Mouse (Mus musculus) forebrain, embryonic 15.5 days (tissue): Measurements from ENCODE around the gene B4galt2. TPM values are rescaled to one million over a fixed set of nuclear protein-coding genes. Genes with fewer than 3 reads are reported as not detected.

Source experiments
- ATAC-seq: fragments of 200-750 bp; cut with Nextera tagmentation; replicated peaks from 2 replicates; pipeline ENCODE4 v1.8.0; 2017; ENCODE audit warnings: mild to moderate bottlenecking, moderate TSS enrichment, moderate library complexity
- H3K27ac ChIP-seq: fragments of 300-500 bp; sonication (generic); replicated peaks from 2 replicates; pipeline ENCODE4 v1.5.1; 2015; ENCODE audit warnings: mild to moderate bottlenecking, inconsistent platforms
- H3K27me3 ChIP-seq: fragments of 300-500 bp; sonication (generic); 2 replicates; pipeline ENCODE4 v1.6.1; 2015; ENCODE audit warnings: inconsistent platforms
- H3K36me3 ChIP-seq: fragments of 300-500 bp; sonication (generic); 2 replicates; pipeline ENCODE4 v1.6.1; 2015; ENCODE audit warnings: mild to moderate bottlenecking, inconsistent platforms
- H3K4me1 ChIP-seq: fragments of 300-500 bp; sonication (generic); 2 replicates; pipeline ENCODE4 v1.6.1; 2015; ENCODE audit warnings: inconsistent platforms
- H3K4me2 ChIP-seq: fragments of 300-500 bp; sonication (generic); replicated peaks from 2 replicates; pipeline ENCODE4 v1.6.1; 2015; ENCODE audit warnings: mild to moderate bottlenecking, inconsistent platforms
- H3K4me3 ChIP-seq: fragments of 300-500 bp; sonication (generic); 2 replicates; pipeline ENCODE4 v1.5.1; 2015; ENCODE audit warnings: mild to moderate bottlenecking, inconsistent platforms
- H3K9ac ChIP-seq: fragments of 300-500 bp; sonication (generic); replicated peaks from 2 replicates; pipeline ENCODE4 v1.6.1; 2015; ENCODE audit warnings: mild to moderate bottlenecking, inconsistent platforms
- H3K9me3 ChIP-seq: fragments of 300-500 bp; sonication (generic); 2 replicates; pipeline ENCODE4 v1.6.1; 2016; ENCODE audit warnings: inconsistent platforms
- WGBS: fragments of 180-500 bp; shearing (Covaris S2); methylation state at CpG from one replicate; pipeline ENCODE4 v1.1.7; 2015; ENCODE audit warnings: mixed read lengths; 5-methylcytosine and 5-hydroxymethylcytosine counted together
- polyA plus RNA-seq: library from polyadenylated mRNA; unstranded; fragments of >200 nt; fragmentation: Nextera tagmentation; extraction: Ambion mirVana; gene quantifications from 2 replicates; pipeline ENCODE4 v1.2.1, GENCODE M21; 2015

The B4galt2 gene
- polyA plus RNA-seq, 1 experiment from 2014 or later = 52.6 TPM

- Histone ChIP-seq H3K4me2 (no peak overlapping the region), H3K36me3 (peaks cover 64% of the 10 kb centered on the region), H3K27ac (0 out of 2 replicates have a peak overlapping the region, but pooled peaks have one; percentile 54), H3K9me3 (no peaks in the 10 kb centered on the region), H3K4me3 (no peak overlapping the region), H3K27me3 (no peaks in the 10 kb centered on the region), H3K9ac (no peak overlapping the region), H3K4me1 (peaks cover 28% of the 10 kb centered on the region)
- 0 out of 2 replicates have a peak, but pooled peaks have one; percentile 36 for ATAC-seq
- 74% methylated on average over 10 of the region's 10 CpGs for WGBS
Measured at GRCm38 (mm10) chr4:117904094-117904493, 20.8 kb upstream of the B4galt2 start.

GRCm38 (mm10) chr4:117898111-117898510 is 14.8 kb upstream of the B4galt2 start:
- no peak overlapping the region for H3K27ac ChIP-seq
- H3K4me3 ChIP-seq = no peak overlapping the region
- H3K4me1 ChIP-seq = no peaks in the 10 kb centered on the region
- H3K9me3 ChIP-seq = no peaks in the 10 kb centered on the region
- 86% methylated on average over 3 of the region's 3 CpGs for WGBS
- H3K9ac ChIP-seq = no peak overlapping the region
- ATAC-seq = no peak
- H3K36me3 ChIP-seq = peaks cover 89% of the 10 kb centered on the region
- H3K4me2 ChIP-seq = no peak overlapping the region
- no peaks in the 10 kb centered on the region for H3K27me3 ChIP-seq

DNA sequence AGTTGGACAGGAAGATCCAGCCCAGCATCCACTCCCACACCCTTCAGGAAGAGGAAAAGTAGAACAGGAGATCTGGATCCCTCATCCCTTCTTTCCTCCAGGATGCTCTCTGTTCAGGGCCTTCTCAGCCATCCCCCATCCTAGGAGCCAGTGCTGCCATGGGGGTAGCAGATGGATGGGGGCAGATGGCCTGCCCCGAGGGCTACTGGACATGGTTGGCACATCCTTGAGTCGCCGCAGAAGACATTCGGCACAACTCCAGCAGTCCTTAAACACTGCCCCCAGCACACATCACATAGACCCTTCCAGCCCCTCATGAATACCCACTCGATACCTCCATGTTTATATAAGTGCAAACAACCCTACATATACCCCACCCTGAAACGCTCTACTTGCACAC is 12.7 kb upstream of the B4galt2 start:
- 97% methylated on average over 6 of the region's 6 CpGs for WGBS
- Histone ChIP-seq H3K36me3 (peaks cover 68% of the 10 kb centered on the region), H3K27ac (no peak overlapping the region), H3K9ac (no peak overlapping the region), H3K4me3 (no peak overlapping the region), H3K27me3 (no peaks in the 10 kb centered on the region), H3K4me2 (no peak overlapping the region), H3K4me1 (peaks cover 9% of the 10 kb centered on the region), H3K9me3 (no peaks in the 10 kb centered on the region)
- no peak for ATAC-seq

- Histone ChIP-seq H3K27me3 (no peaks in the 10 kb centered on the region), H3K9ac (no peak overlapping the region), H3K4me3 (no peak overlapping the region), H3K36me3 (peaks cover 61% of the 10 kb centered on the region), H3K9me3 (no peaks in the 10 kb centered on the region), H3K27ac (no peak overlapping the region), H3K4me1 (peaks cover 16% of the 10 kb centered on the region), H3K4me2 (no peak overlapping the region)
- ATAC-seq = no peak
- WGBS = 83% methylated on average over 7 of the region's 7 CpGs
Measured at GRCm38 (mm10) chr4:117895339-117895738, 12.1 kb upstream of the B4galt2 start.

DNA sequence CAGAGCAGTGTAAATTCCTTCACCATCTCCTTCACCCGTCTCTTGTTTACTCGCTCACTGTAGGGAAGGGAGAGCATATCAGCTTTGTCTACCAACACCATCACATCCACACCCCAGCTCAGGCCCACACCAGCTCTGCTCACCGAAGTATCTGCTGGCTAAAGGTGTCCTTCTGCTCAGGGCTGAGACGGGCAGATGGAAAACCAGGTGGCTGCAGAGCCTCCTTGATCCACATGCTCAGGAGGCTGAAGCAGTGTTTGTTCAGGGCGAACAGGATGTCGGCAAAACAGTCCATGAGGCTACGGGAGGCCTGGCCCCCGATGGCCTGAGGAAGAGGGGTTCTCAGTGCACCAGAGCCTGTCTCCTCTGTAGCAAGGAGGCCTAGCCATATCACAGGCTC is 11.3 kb upstream of the B4galt2 start:
- Histone ChIP-seq H3K9ac (no peak overlapping the region), H3K4me2 (no peak overlapping the region), H3K9me3 (no peaks in the 10 kb centered on the region), H3K4me1 (peaks cover 16% of the 10 kb centered on the region), H3K4me3 (no peak overlapping the region), H3K27me3 (no peaks in the 10 kb centered on the region), H3K36me3 (peaks cover 56% of the 10 kb centered on the region), H3K27ac (no peak overlapping the region)
- no peak for ATAC-seq
- WGBS = 92% methylated on average over 8 of the region's 8 CpGs

DNA sequence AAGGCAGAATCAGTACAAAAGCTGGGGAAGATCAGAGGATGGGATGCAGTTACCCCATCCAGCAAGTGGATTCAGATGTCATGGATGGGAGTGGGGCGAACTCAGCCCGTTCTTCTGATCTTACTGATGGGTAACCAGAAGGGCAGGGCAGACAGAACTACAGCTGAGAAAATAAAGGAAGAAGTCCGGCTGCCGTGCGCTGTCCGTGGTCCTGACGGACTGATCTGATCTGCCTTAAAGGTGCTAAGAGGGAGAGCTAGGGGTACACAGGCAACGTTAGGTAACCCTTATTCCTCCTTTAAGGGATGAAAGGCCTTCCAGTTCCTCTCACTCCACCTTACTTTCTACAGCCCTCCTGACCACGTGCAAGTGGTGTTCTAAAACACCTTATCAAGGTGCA is 10.1 kb upstream of the B4galt2 start:
- H3K4me3 ChIP-seq = no peak overlapping the region
- peaks cover 49% of the 10 kb centered on the region for H3K36me3 ChIP-seq
- no peak overlapping the region for H3K4me2 ChIP-seq
- no peaks in the 10 kb centered on the region for H3K27me3 ChIP-seq
- no peak overlapping the region for H3K27ac ChIP-seq
- H3K9ac ChIP-seq = no peak overlapping the region
- peaks cover 16% of the 10 kb centered on the region for H3K4me1 ChIP-seq
- H3K9me3 ChIP-seq = no peaks in the 10 kb centered on the region
- ATAC-seq = no peak
- WGBS = 23% methylated on average over 9 of the region's 9 CpGs

DNA sequence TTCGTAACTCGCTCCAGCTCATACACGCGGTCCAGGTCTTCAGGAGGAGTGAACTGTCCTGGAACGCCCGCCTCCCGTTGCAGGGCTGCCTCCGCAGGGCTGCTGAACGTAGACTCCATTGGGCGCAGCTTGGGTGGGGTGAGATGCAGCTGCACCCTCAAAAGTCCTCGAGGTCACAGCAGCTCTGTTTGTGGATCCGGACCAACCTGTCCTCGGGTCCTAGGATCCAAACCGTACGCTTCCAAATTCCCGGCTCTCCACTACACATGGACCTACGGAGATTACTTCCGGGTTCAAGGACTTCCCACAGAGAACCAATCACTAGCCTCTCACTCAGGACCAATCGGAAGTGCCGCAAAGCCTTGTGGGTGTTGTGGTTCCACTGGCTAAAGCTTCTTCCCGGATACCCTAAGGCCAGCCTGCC is 8.5 kb upstream of the B4galt2 start, which contains the start of gene Dph2:
TSS of gene Dph2 (minus strand) at position 295 of the 424 bp plus-strand sequence.
- Histone ChIP-seq H3K9ac (peak within 1 kb of the TSS; percentile 51), H3K27ac (no peak within 1 kb of the TSS), H3K27me3 (no peaks in the 10 kb centered on the region), H3K4me1 (peaks cover 20% of the 10 kb centered on the region), H3K9me3 (no peaks in the 10 kb centered on the region), H3K36me3 (peaks cover 34% of the 10 kb centered on the region), H3K4me2 (peak within 1 kb of the TSS; percentile 92), H3K4me3 (peak within 1 kb of the TSS; percentile 77)
- WGBS = 0% methylated on average over 21 of the region's 21 CpGs
- ATAC-seq = peak; percentile 89

GRCm38 (mm10) chr4:117890750-117891149 is 7.5 kb upstream of the B4galt2 start:
- ATAC-seq = no peak
- Histone ChIP-seq H3K27ac (no peak overlapping the region), H3K4me3 (peak overlapping the region; percentile 77; the same call in 1 of the 2 replicates), H3K9ac (no peak overlapping the region), H3K27me3 (no peaks in the 10 kb centered on the region), H3K36me3 (peaks cover 26% of the 10 kb centered on the region), H3K4me2 (peak overlapping the region; percentile 92), H3K9me3 (no peaks in the 10 kb centered on the region), H3K4me1 (peaks cover 30% of the 10 kb centered on the region)
- WGBS = 59% methylated on average over 8 of the region's 8 CpGs

DNA sequence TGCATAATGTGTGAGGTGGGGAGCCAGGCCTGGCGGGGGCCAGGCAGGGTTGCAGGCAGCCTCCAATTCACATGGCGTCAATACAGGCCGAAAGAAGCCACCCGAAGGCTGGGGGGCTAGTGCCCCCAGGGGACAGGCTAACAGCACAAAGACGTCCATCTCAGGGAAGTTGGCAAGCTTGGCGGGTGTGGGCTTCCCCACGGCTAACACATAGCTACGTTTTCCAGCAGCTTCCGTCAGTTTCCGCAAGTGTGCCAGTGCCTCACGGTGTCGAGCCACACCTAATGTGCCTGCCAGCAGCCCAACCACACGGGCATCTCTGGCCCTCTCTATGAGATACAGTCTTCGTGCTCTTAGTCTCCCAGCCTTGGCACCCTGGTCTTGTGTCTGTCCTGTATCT is 6.7 kb upstream of the B4galt2 start:
- peaks cover 32% of the 10 kb centered on the region for H3K4me1 ChIP-seq
- no peak overlapping the region for H3K4me3 ChIP-seq
- H3K9ac ChIP-seq = no peak overlapping the region
- peaks cover 26% of the 10 kb centered on the region for H3K36me3 ChIP-seq
- WGBS = 91% methylated on average over 14 of the region's 14 CpGs
- no peak overlapping the region for H3K27ac ChIP-seq
- H3K4me2 ChIP-seq = no peak overlapping the region
- ATAC-seq = no peak
- no peaks in the 10 kb centered on the region for H3K9me3 ChIP-seq
- H3K27me3 ChIP-seq = no peaks in the 10 kb centered on the region

GRCm38 (mm10) chr4:117889471-117889870 is 6.2 kb upstream of the B4galt2 start:
- Histone ChIP-seq H3K4me1 (peaks cover 35% of the 10 kb centered on the region), H3K9me3 (no peaks in the 10 kb centered on the region), H3K4me3 (no peak overlapping the region), H3K27ac (no peak overlapping the region), H3K4me2 (no peak overlapping the region), H3K9ac (no peak overlapping the region), H3K36me3 (peaks cover 27% of the 10 kb centered on the region), H3K27me3 (no peaks in the 10 kb centered on the region)
- 94% methylated on average over 15 of the region's 15 CpGs for WGBS
- no peak for ATAC-seq

DNA sequence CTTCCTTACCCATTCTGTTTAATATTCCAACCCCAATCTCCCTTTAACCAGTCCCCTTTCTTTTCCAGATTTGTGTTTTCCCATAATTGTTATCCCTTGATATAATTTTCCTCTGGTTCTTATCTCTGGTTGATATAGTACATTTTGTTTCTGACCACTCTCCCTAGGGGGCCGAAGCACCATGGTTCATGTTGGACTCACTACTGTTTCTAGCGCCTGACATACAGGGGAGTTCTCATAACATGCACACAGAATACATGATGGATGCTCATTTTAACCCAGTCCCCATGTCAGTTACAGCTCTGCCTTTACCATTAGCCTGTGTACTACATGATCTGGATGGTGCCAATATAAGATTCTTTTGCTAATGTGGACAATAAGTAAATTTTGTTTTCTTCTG is 4.6 kb upstream of the B4galt2 start:
- Histone ChIP-seq H3K4me2 (peak overlapping the region; percentile 91; the same call in 1 of the 2 replicates), H3K4me1 (peaks cover 46% of the 10 kb centered on the region), H3K9ac (no peak overlapping the region), H3K27ac (no peak overlapping the region), H3K9me3 (no peaks in the 10 kb centered on the region), H3K36me3 (peaks cover 26% of the 10 kb centered on the region), H3K4me3 (peak overlapping the region; percentile 97; the same call in 1 of the 2 replicates), H3K27me3 (no peaks in the 10 kb centered on the region)
- 77% methylated on average over 2 of the region's 2 CpGs for WGBS
- no peak for ATAC-seq

DNA sequence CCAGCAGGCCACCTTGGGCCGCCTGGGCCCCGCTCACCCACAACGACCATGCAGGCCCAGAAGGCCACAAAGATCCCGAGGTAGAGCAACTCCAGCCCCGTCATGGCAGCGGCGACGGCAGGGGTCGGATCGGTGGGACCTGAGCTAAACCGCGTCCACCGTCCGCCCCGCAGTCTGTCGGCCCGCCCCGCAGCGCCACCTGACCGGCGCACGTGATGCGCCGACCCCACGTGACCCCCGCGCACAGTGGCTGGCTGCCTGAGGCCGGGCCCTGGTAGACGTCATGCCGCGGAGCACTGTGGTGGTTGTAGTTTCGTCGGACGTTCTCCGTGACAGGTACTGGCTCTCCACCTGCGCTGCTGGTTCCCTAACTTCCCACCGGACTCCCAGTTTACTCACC is 3.8 kb upstream of the B4galt2 start, which contains the start of gene Atp6v0b:
TSS of gene Atp6v0b (minus strand) at position 201 of the 400 bp plus-strand sequence.
- peak; percentile 83 for ATAC-seq
- Histone ChIP-seq H3K27ac (peak within 1 kb of the TSS; percentile 65), H3K4me3 (peak within 1 kb of the TSS; percentile 97), H3K4me1 (peaks cover 50% of the 10 kb centered on the region), H3K27me3 (no peaks in the 10 kb centered on the region), H3K4me2 (peak within 1 kb of the TSS; percentile 91), H3K36me3 (peaks cover 26% of the 10 kb centered on the region), H3K9ac (peak within 1 kb of the TSS; percentile 98), H3K9me3 (no peaks in the 10 kb centered on the region)
- under 1% methylated on average over 37 of the region's 37 CpGs for WGBS

- Histone ChIP-seq H3K4me1 (peaks cover 53% of the 10 kb centered on the region), H3K27ac (peak overlapping the region; percentile 65; the same call in 1 of the 2 replicates), H3K4me2 (peak overlapping the region; percentile 91), H3K27me3 (no peaks in the 10 kb centered on the region), H3K9me3 (no peaks in the 10 kb centered on the region), H3K9ac (peak overlapping the region; percentile 98), H3K4me3 (peak overlapping the region; percentile 97), H3K36me3 (peaks cover 26% of the 10 kb centered on the region)
- no peak for ATAC-seq
- WGBS = 2% methylated on average over 24 of the region's 24 CpGs
Measured at GRCm38 (mm10) chr4:117886644-117887043, 3.4 kb upstream of the B4galt2 start.
